In genomic region chr10:116996236-116996600, GRCm38 (mm10) we compare ENCODE assay signal across 8 mouse cellular contexts. TPM values are rescaled to one million over a fixed set of nuclear protein-coding genes. Genes with fewer than 3 reads are reported as not detected.
DNase-seq lines count a peak whose midpoint lies in the region; ATAC-seq lines count a peak whose summit lies in the region.
"Had no signal": no experiment of that assay in that cellular context is flagged by ENCODE, and none has a peak within 500 bp of the region (broad histone marks: within the 10 kb centered on the region; RNA-seq: fewer than 3 reads in every experiment).

No protein-coding gene starts in this region.

- no peaks in the 10 kb centered on the region for H3K9me3 ChIP-seq in heart, embryonic 14.5 days (ENCODE audit: control insufficient read depth, low read length)
- H3K9me3 ChIP-seq: limb, embryonic 15.5 days had no signal

- no peaks in the 10 kb centered on the region for H3K36me3 ChIP-seq in heart, embryonic 14.5 days (ENCODE audit: control insufficient read depth, insufficient read depth, low read length)
- H3K36me3 ChIP-seq: limb, embryonic 15.5 days had no signal

- peak; percentile 81 for ATAC-seq in heart, embryonic 14.5 days (ENCODE audit: insufficient number of reproducible peaks, insufficient read depth, low FRiP score, low read depth)
- ATAC-seq in activated CD4-positive, CD25-positive, alpha-beta regulatory T cell, adult 4 months: no peak

- no peak overlapping the region for H3K4me2 ChIP-seq in heart, embryonic 14.5 days (ENCODE audit: low read length)
- H3K4me2 ChIP-seq: limb, embryonic 15.5 days had no signal

- peak; percentile 35 for DNase-seq in brain, adult 2 months (ENCODE audit: low read depth, low spot score)
- peak; percentile 34 to 58 for DNase-seq in kidney, postnatal 4 days
- peak; percentile 13 for DNase-seq in ovary, postnatal 14 days (ENCODE audit: low spot score)
- no peak for DNase-seq in layer of hippocampus, postnatal 36 days
- no peak for DNase-seq in left cerebral cortex, postnatal 4 days

- intact Hi-C loops in left cerebral cortex, postnatal 4 days (cut with DNase I): no loop called here

- H3K9ac ChIP-seq in heart, embryonic 14.5 days (ENCODE audit: low read length): no peak overlapping the region; the same call in 1 of the 2 replicates
- H3K9ac ChIP-seq: limb, embryonic 15.5 days had no signal

- peaks cover 12 to 21% of the 10 kb centered on the region in 2 experiments for H3K4me1 ChIP-seq in heart, embryonic 14.5 days (ENCODE audit: control insufficient read depth in 2 of 2, insufficient read depth in 2 of 2, low read length in 2 of 2)

- 36% methylated on average over 6 of the region's 6 CpGs for WGBS in heart, embryonic 14.5 days

- H3K4me3 ChIP-seq in heart, embryonic 14.5 days (ENCODE audit: control insufficient read depth in 1 of 2, insufficient read depth in 1 of 2, low read depth in 1 of 2, low read length in 2 of 2): no peak overlapping the region
- H3K4me3 ChIP-seq: limb, embryonic 15.5 days had no signal

- peak overlapping the region; percentile 51 to 75 for H3K27ac ChIP-seq in heart, embryonic 14.5 days (replicated peaks in 1 of 2; ENCODE audit: control insufficient read depth in 1 of 2, insufficient read depth in 1 of 2, low read depth in 2 of 2, low read length in 2 of 2)
- H3K27ac ChIP-seq: limb, embryonic 15.5 days had no signal

- no peaks in the 10 kb centered on the region for H3K27me3 ChIP-seq in heart, embryonic 14.5 days (ENCODE audit: control insufficient read depth, insufficient read depth, low read length)
- H3K27me3 ChIP-seq: limb, embryonic 15.5 days had no signal

RNA-seq across cellular contexts. Expression of gene Best3, which starts 10.1 kb away (rescaled TPM):
- 0.77 and 0.81 TPM in 2 replicates for polyA plus RNA-seq in heart, embryonic 14.5 days (2014; fragmentation: Nextera tagmentation; extraction: Ambion mirVana)
- not detected for polyA plus RNA-seq in activated CD4-positive, CD25-positive, alpha-beta regulatory T cell, adult 4 months (2017; shearing (Covaris generic))
- 1 to 10 TPM; 2.1 to 2.2 TPM for total RNA-seq in layer of hippocampus, postnatal 36 days (2021)
- under 1 TPM in 1 of 2 experiments, not detected in 1; 0.16 TPM for total RNA-seq in left cerebral cortex, postnatal 4 days (2021)

RNA-seq across cellular contexts. Expression of gene Gm10271, which starts 23.8 kb away (rescaled TPM):
- polyA plus RNA-seq in heart, embryonic 14.5 days (2014; fragmentation: Nextera tagmentation; extraction: Ambion mirVana): not detected in 2 replicates
- polyA plus RNA-seq in activated CD4-positive, CD25-positive, alpha-beta regulatory T cell, adult 4 months (2017; shearing (Covaris generic)): not detected
- not detected for total RNA-seq in layer of hippocampus, postnatal 36 days (2021)
- not detected for total RNA-seq in left cerebral cortex, postnatal 4 days (2021)
- polyA plus RNA-seq: limb, embryonic 15.5 days had no signal

RNA-seq across cellular contexts. Expression of gene Rab3ip, which starts 45.6 kb away (rescaled TPM):
- 66.2 and 70.9 TPM in 2 replicates for polyA plus RNA-seq in heart, embryonic 14.5 days (2014; fragmentation: Nextera tagmentation; extraction: Ambion mirVana)
- 10 to 100 TPM; 12.1 to 15.4 TPM for polyA plus RNA-seq in activated CD4-positive, CD25-positive, alpha-beta regulatory T cell, adult 4 months (2017; shearing (Covaris generic))
- 10 to 100 TPM; 64.9 to 67.7 TPM for total RNA-seq in layer of hippocampus, postnatal 36 days (2021)
- 10 to 100 TPM; 41.2 to 42.9 TPM for total RNA-seq in left cerebral cortex, postnatal 4 days (2021)

RNA-seq across cellular contexts. Expression of gene Lrrc10, which starts 48.9 kb away (rescaled TPM):
- 80.5 and 84.2 TPM in 2 replicates for polyA plus RNA-seq in heart, embryonic 14.5 days (2014; fragmentation: Nextera tagmentation; extraction: Ambion mirVana)
- polyA plus RNA-seq in activated CD4-positive, CD25-positive, alpha-beta regulatory T cell, adult 4 months (2017; shearing (Covaris generic)): not detected
- total RNA-seq in layer of hippocampus, postnatal 36 days (2021): under 1 TPM in 1 of 2 experiments, not detected in 1; 0.25 TPM
- total RNA-seq in left cerebral cortex, postnatal 4 days (2021): not detected
- polyA plus RNA-seq: limb, embryonic 15.5 days had no signal

Comparison
In these comparisons a context has a peak if more than half of its experiments do, and no peak if none do; other contexts are left out.
1. DNase-seq: peak in brain, adult 2 months (single experiment), kidney, postnatal 4 days (2 of 2) and ovary, postnatal 14 days (single experiment); none in layer of hippocampus, postnatal 36 days (0 of 2) and left cerebral cortex, postnatal 4 days (single experiment).